Mouse (Mus musculus) liver, embryonic 14.5 days (tissue): ENCODE data around the gene Dync2li1. TPM values are rescaled to one million over a fixed set of nuclear protein-coding genes. Genes with fewer than 3 reads are reported as not detected.

Experiments
- ATAC-seq: fragments of 200-750 bp; cut with Nextera tagmentation; 2 replicates; pipeline ENCODE4 v1.8.0; 2017; ENCODE audit warnings: moderate number of reproducible peaks, mild to moderate bottlenecking, moderate library complexity; ENCODE audit not compliant: insufficient read depth
- DNase-seq, 3 experiments: peaks; one replicate each; pipeline ENCODE4 v3.0.0-alpha.2; 2012 to 2013; ENCODE audit warnings: low read depth in 3 of 3, low spot score in 3 of 3
- H3K27ac ChIP-seq: fragments of 300-500 bp; sonication (generic); 2 replicates; pipeline ENCODE4 v1.5.1; 2014; ENCODE audit warnings: moderate library complexity, mild to moderate bottlenecking, control low read depth, inconsistent platforms
- H3K27me3 ChIP-seq: fragments of 300-500 bp; sonication (generic); 2 replicates; pipeline ENCODE4 v1.6.1; 2014; ENCODE audit warnings: mild to moderate bottlenecking, low read length, moderate library complexity; ENCODE audit not compliant: control insufficient read depth, insufficient read depth
- H3K36me3 ChIP-seq: fragments of 300-500 bp; sonication (generic); replicated peaks from 2 replicates; pipeline ENCODE4 v1.6.1; 2014; ENCODE audit warnings: low read depth; ENCODE audit not compliant: control insufficient read depth, insufficient read depth
- H3K4me1 ChIP-seq, 2 experiments: fragments of 200-500 bp in 1 of 2; fragments of 300-500 bp in 1 of 2; sonication (generic) in 1 of 2; replicated peaks; 2 replicates each; pipeline ENCODE4 v1.6.1; 2012 to 2014; ENCODE audit warnings: antibody characterized with exemption in 1 of 2, inconsistent platforms in 1 of 2, low read length in 1 of 2; ENCODE audit not compliant: control insufficient read depth in 2 of 2, insufficient read depth in 2 of 2
- H3K4me2 ChIP-seq: fragments of 300-500 bp; sonication (generic); 2 replicates; pipeline ENCODE4 v1.6.1; 2014; ENCODE audit warnings: low read depth, mild to moderate bottlenecking, control low read depth, moderate library complexity
- H3K4me3 ChIP-seq, 2 experiments: fragments of 200-500 bp in 1 of 2; fragments of 300-500 bp in 1 of 2; sonication (generic) in 1 of 2; 2 replicates each; pipeline ENCODE4 v1.5.1; 2012 to 2014; ENCODE audit warnings: low read depth in 2 of 2, low read length in 2 of 2, mild to moderate bottlenecking in 2 of 2, control low read depth in 1 of 2, inconsistent platforms in 1 of 2, moderate library complexity in 1 of 2; ENCODE audit not compliant: insufficient read depth in 1 of 2
- H3K9ac ChIP-seq: fragments of 300-500 bp; sonication (generic); replicated peaks from 2 replicates; pipeline ENCODE4 v1.6.1; 2014; ENCODE audit warnings: mild to moderate bottlenecking, control low read depth, moderate library complexity
- H3K9me3 ChIP-seq: fragments of 300-500 bp; sonication (generic); 2 replicates; pipeline ENCODE4 v1.6.1; 2016; ENCODE audit warnings: low read length, mixed read lengths; ENCODE audit not compliant: control insufficient read depth
- CTCF ChIP-seq: IDR thresholded peaks from 2 replicates; pipeline ENCODE4 v1.5.1; 2016; ENCODE audit warnings: antibody characterized with exemption, low read depth, control low read depth
- EP300 ChIP-seq: IDR thresholded peaks from 2 replicates; pipeline ENCODE4 v1.6.1; 2016; ENCODE audit warnings: antibody characterized with exemption, low read depth
- WGBS: fragments of 180-500 bp; shearing (Covaris S2); extraction: QIAGEN DNeasy Blood & Tissue Kit; methylation state at CpG from one replicate; pipeline ENCODE4 v1.1.7; 2014; ENCODE audit not compliant: insufficient replicate concordance; 5-methylcytosine and 5-hydroxymethylcytosine counted together
- polyA plus RNA-seq, 2 experiments: library from polyadenylated mRNA; depleted of rRNA in 1 of 2; stranded (reverse) in 1 of 2; unstranded in 1 of 2; fragments of >200 nt; fragmentation: Nextera tagmentation in 1 of 2; extraction: Ambion mirVana in 1 of 2; gene quantifications; 2 replicates each; pipeline versions ENCODE4 v1.2.1 to v1.2.3; 2012 to 2014

The Dync2li1 gene
- polyA plus RNA-seq, 2 experiments = 1.1 to 1.8 TPM

DNA sequence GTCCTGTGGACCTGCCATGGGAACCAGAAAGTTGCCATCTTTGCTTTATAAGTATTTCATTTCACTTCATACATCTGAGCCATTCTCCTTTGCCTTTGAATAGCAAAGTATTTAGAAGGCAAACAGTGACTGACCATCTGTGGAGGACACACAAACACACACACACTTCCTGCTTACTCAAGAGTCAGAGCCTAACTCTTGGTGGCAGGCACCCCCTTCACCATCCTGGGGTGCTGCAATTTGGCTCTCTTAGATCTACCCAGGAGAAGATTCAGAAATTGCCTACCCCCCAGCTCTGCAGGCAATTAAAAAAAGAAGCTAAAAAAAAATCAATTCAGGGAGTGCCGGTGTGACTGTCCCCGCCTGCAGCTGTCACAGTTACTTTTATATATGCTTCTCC lies 20.2 kb downstream of the Dync2li1 start:
- Histone ChIP-seq H3K36me3 (no peaks in the 10 kb centered on the region), H3K9me3 (no peaks in the 10 kb centered on the region), H3K4me3 (no peak overlapping the region), H3K9ac (no peak overlapping the region), H3K4me1 (peaks cover 0 to 6% of the 10 kb centered on the region in 2 experiments; a peak in 2 of 4 replicates), H3K4me2 (no peak overlapping the region), H3K27ac (no peak overlapping the region), H3K27me3 (no peaks in the 10 kb centered on the region)
- DNase-seq (no peak), ATAC-seq (no peak)
- 52% methylated on average over 2 of the region's 2 CpGs for WGBS
- TF ChIP-seq CTCF (no peak), EP300 (no peak)

DNA sequence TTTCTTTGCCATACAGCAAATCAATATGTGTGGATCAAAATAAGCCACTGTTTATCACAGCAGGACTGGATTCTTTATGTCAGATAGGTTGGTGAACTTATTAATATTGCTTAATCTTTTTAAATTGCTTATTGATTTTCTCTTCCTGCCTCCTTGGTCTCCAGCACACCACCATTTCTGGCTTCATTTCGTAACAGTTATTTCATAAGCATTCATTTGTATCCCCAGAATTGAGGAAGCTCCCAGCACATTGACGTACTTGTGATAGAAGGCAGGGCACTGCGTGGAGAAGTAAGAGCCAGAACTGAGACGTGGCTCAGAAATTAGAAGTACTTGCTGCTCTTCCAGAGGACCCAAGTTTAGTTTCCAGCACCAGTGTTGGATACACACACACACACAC lies 21.3 kb downstream of the Dync2li1 start:
- WGBS = 24% methylated on average over 4 of the region's 4 CpGs
- ATAC-seq = no peak

DNA sequence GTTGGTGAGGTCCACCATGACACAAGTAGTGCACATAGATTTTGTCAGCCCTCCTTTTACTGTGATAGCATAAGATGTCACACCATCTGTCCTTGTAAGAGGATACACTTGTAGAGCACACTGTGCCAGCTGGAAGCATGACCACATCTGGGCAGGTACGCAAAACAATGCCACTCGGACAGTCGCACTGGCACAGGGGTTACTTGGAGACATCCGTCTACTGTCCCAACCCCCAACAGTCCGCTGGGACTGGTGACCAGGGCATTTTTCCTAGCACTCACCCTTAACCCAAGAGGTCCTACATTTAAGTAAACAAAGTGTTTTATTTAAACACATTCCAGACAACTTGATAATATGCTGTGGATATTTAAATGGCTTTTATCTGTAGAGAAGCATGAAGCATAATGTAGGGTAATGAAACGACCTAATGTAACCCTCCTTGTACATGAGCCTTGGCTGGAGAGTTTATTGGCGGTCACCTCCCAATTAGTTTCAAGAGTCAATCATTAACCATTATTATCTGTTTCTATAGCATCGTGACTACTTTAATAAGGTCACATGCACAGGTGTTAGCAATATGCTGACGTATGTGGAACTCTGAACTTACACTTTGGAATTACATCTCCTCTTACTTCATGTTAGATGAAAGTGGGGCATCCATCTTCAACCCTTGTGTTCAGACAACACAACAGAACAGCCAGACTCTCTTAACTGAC lies 24.2 kb downstream of the Dync2li1 start:
- H3K9ac ChIP-seq = no peak overlapping the region

More for the DNA sequence above, 21.3 kb downstream of the Dync2li1 start:
- peaks cover 0 to 6% of the 10 kb centered on the region in 2 experiments; a peak in 2 of 4 replicates for H3K4me1 ChIP-seq
- H3K27me3 ChIP-seq = no peaks in the 10 kb centered on the region
- H3K36me3 ChIP-seq = no peaks in the 10 kb centered on the region
- no peak overlapping the region for H3K9ac ChIP-seq
- H3K9me3 ChIP-seq = no peaks in the 10 kb centered on the region
- no peak overlapping the region for H3K4me2 ChIP-seq
- DNase-seq = peak; percentile 4 to 19 (median 10)
- H3K4me3 ChIP-seq = no peak overlapping the region
- no peak for TF ChIP-seq EP300
- TF ChIP-seq CTCF = no peak
- H3K27ac ChIP-seq = no peak overlapping the region

DNA sequence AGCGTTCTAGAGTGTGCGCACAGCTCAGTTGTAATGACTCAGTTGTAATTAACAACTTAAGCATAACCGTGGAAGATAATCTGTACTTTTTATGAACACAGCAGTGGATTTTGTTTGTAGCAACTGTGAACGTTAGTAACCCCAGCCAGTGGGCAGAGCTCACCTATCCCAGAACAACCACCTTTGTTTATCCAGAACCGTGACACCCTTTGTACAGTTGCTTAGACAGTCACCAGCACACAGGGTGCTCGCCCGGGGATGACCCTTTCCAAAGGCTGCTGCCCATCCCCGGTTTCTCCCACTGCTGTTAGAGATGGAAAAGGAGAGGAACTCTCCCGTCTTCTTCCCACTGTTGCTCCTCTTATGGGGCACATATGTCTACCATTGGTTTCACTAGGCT lies 27.2 kb downstream of the Dync2li1 start:
- H3K4me3 ChIP-seq = no peak overlapping the region
- no peaks in the 10 kb centered on the region for H3K27me3 ChIP-seq
- TF ChIP-seq CTCF = no peak
- no peak for TF ChIP-seq EP300
- 0 out of 4 replicates have a peak, but pooled peaks cover 0 to 2% of the 10 kb centered on the region in 2 experiments for H3K4me1 ChIP-seq
- no peak overlapping the region for H3K27ac ChIP-seq
- DNase-seq (no peak), ATAC-seq (no peak)
- no peaks in the 10 kb centered on the region for H3K9me3 ChIP-seq
- H3K36me3 ChIP-seq = no peaks in the 10 kb centered on the region
- WGBS = 64% methylated on average over 9 of the region's 9 CpGs
- no peak overlapping the region for H3K9ac ChIP-seq
- no peak overlapping the region for H3K4me2 ChIP-seq

More for the DNA sequence above, 24.2 kb downstream of the Dync2li1 start:
- H3K36me3 ChIP-seq = no peaks in the 10 kb centered on the region
- H3K4me1 ChIP-seq = peaks cover 0 to 6% of the 10 kb centered on the region in 2 experiments; a peak in 2 of 4 replicates
- DNase-seq (no peak), ATAC-seq (no peak)
- H3K4me3 ChIP-seq = no peak overlapping the region
- no peak overlapping the region for H3K27ac ChIP-seq
- no peaks in the 10 kb centered on the region for H3K9me3 ChIP-seq
- 74% methylated on average over 9 of the region's 9 CpGs for WGBS
- H3K4me2 ChIP-seq = no peak overlapping the region
- TF ChIP-seq EP300 = no peak
- no peak for TF ChIP-seq CTCF
- no peaks in the 10 kb centered on the region for H3K27me3 ChIP-seq

DNA sequence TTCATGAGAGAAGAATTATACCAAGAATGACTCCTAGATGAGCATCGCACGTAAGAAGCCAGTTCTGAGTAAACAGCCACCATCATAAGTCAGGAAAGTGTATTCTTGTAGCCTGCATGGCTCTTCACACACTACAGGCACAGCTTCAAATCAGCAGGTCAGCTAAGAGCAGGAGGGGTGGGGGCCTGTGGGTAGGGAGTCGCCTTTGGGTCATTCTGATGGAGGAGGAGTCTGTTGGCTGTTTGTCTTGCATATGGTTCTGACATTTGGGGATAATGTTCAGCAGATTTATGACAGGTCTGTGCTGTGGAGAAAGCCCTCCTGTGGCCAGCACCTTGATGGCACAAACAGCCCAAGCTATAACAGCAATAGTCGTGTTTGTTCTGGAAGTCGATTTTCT lies 29.9 kb downstream of the Dync2li1 start:
- no peaks in the 10 kb centered on the region for H3K36me3 ChIP-seq
- H3K9me3 ChIP-seq = no peaks in the 10 kb centered on the region
- no peak for TF ChIP-seq CTCF
- no peak for TF ChIP-seq EP300
- ATAC-seq = no peak
- H3K4me3 ChIP-seq = no peak overlapping the region
- no peaks in the 10 kb centered on the region for H3K27me3 ChIP-seq
- no peak overlapping the region for H3K27ac ChIP-seq
- no peak overlapping the region for H3K9ac ChIP-seq
- DNase-seq = no peak
- H3K4me2 ChIP-seq = no peak overlapping the region
- WGBS = 53% methylated on average over 5 of the region's 5 CpGs
- H3K4me1 ChIP-seq = no peaks in the 10 kb centered on the region
